In genomic region chr4:73423049-73423448, GRCm38 (mm10) we compare ENCODE assay signal across 27 mouse cellular contexts. TPM values are rescaled to one million over a fixed set of nuclear protein-coding genes. Genes with fewer than 3 reads are reported as not detected.
"Had no signal": no experiment of that assay in that cellular context is flagged by ENCODE, and none has a peak within 500 bp of the region (broad histone marks: within the 10 kb centered on the region; RNA-seq: fewer than 3 reads in every experiment).

No protein-coding gene starts in this region.

- DNase-seq: heart, postnatal 10 days; heart, postnatal 14 days; heart, postnatal 36 days; heart, postnatal 4 days; kidney, adult 11 months; kidney, adult 18-20 months; kidney, adult 2 months; kidney, adult 8-10 months; kidney, adult 9 months; kidney, postnatal 10 days; kidney, postnatal 14 days; kidney, postnatal 25 days; kidney, postnatal 36 days; kidney, postnatal 4 days; layer of hippocampus, adult 9-11 months; layer of hippocampus, postnatal 36 days had no signal

RNA-seq across cellular contexts. Expression of gene Gm11487, which starts 18.2 kb away (rescaled TPM):
- total RNA-seq: heart, postnatal 10 days; heart, postnatal 14 days; heart, postnatal 36 days; heart, postnatal 4 days; hematopoietic stem cell, adult 5-6 weeks; hindbrain, postnatal 0 days; layer of hippocampus, adult 18-20 months; layer of hippocampus, adult 2 months; layer of hippocampus, adult 8-10 months; layer of hippocampus, postnatal 10 days; layer of hippocampus, postnatal 14 days; layer of hippocampus, postnatal 25 days; layer of hippocampus, postnatal 36 days; left cerebral cortex, adult 18-20 months; left cerebral cortex, adult 2 months; left cerebral cortex, adult 8-10 months had no signal
